7 mouse cellular contexts compared by ENCODE assay signal in the genomic region with DNA sequence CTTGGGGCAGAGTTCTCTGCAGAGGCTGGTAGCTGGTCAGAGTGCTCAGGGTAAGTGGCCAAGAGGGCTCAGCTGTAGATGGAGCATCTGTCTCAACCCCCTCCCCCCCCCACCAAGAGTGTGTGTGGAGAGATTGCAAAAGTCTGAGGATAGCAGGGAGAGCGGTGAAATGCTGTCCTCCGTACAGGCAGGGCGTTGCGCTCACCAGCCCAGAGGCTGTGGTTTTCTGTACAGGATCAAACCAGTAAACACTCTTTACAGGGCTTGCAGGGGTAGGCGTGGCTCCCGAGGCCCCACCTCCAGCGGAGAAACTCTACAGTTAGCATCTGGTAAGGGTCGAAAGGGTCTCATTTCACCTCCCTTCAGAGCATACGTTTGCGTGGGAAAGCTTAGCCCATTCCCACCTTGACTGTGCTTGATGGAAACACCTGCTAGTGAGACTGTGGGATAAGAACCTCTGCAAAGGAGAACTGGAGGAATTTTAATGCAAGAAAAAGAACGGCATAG. TPM values are rescaled to one million over a fixed set of nuclear protein-coding genes. Genes with fewer than 3 reads are reported as not detected.
DNase-seq lines count a peak whose midpoint lies in the region; ATAC-seq and TF ChIP-seq lines count a peak whose summit lies in the region.

No protein-coding gene starts in this region.

- H3K4me3 ChIP-seq in testis, adult 2 months (ENCODE audit: control insufficient read depth, low read depth, low read length): no peak overlapping the region
- no peak overlapping the region for H3K4me3 ChIP-seq in hindbrain, postnatal 0 days (ENCODE audit: low read length)

- H3K9ac ChIP-seq in hindbrain, postnatal 0 days (replicated peaks; ENCODE audit: low read length): no peak overlapping the region

- H3K9me3 ChIP-seq in hindbrain, postnatal 0 days (ENCODE audit: low read length): no peaks in the 10 kb centered on the region

- H3K4me1 ChIP-seq in testis, adult 2 months (ENCODE audit: control insufficient read depth, insufficient read depth, low read length): peaks cover 29% of the 10 kb centered on the region
- H3K4me1 ChIP-seq in hindbrain, postnatal 0 days (ENCODE audit: insufficient read depth, low read length): peaks cover 8% of the 10 kb centered on the region; the same call in 1 of the 2 replicates

- no peaks in the 10 kb centered on the region for H3K27me3 ChIP-seq in testis, adult 2 months (ENCODE audit: control insufficient read depth, insufficient read depth, low read length)
- no peaks in the 10 kb centered on the region for H3K27me3 ChIP-seq in hindbrain, postnatal 0 days (ENCODE audit: insufficient read depth, low read length)

- no peak for DNase-seq in testis, postnatal 10 days (ENCODE audit: low spot score)
- no peak for DNase-seq in hindbrain, postnatal 0 days (ENCODE audit: low spot score)
- peak; percentile 87 for DNase-seq in thymus, postnatal 4 days
- no peak for DNase-seq in left cerebral cortex, adult 11 months (ENCODE audit: low spot score)
- DNase-seq in urinary bladder, postnatal 4 days (ENCODE audit: low spot score in 2 of 2): no peak

- H3K4me2 ChIP-seq in hindbrain, postnatal 0 days (ENCODE audit: low read depth, low read length): 0 out of 2 replicates have a peak overlapping the region, but pooled peaks have one; percentile 21

- 34% methylated on average over 11 of the region's 11 CpGs for WGBS in hindbrain, postnatal 0 days

- peak overlapping the region; percentile 1; the same call in 1 of the 2 replicates for H3K27ac ChIP-seq in testis, adult 2 months (ENCODE audit: control insufficient read depth, insufficient read depth, low read depth, low read length)
- no peak overlapping the region for H3K27ac ChIP-seq in hindbrain, postnatal 0 days

- TF ChIP-seq CTCF in testis, adult 2 months (IDR thresholded peaks at IDR 0.05; ENCODE audit: control insufficient read depth, insufficient read depth, insufficient replicate concordance, low read depth, low read length): no peak
- no peak for TF ChIP-seq CTCF in hindbrain, postnatal 0 days (IDR thresholded peaks at IDR 0.05; ENCODE audit: low read depth)

- TF ChIP-seq POLR2A in testis, adult 2 months (IDR thresholded peaks at IDR 0.05; ENCODE audit: control insufficient read depth, low read depth, low read length): no peak

- no peaks in the 10 kb centered on the region for H3K36me3 ChIP-seq in testis, adult 2 months (ENCODE audit: control insufficient read depth, insufficient read depth, low read length)
- H3K36me3 ChIP-seq in hindbrain, postnatal 0 days (ENCODE audit: insufficient read depth, low read length): no peaks in the 10 kb centered on the region

- ATAC-seq in hindbrain, postnatal 0 days: peak; percentile 12; the same call in 1 of the 2 replicates
- peak; percentile 74 for ATAC-seq in megakaryocyte, adult 5-6 weeks (ENCODE audit: poor library complexity, severe bottlenecking)

RNA-seq across cellular contexts. Expression of a gene that starts 42.4 kb away (rescaled TPM):
- 36.2 and 37.4 TPM in 2 replicates for polyA plus RNA-seq in testis, adult 2 months (2012; rRNA removed)
- total RNA-seq in hindbrain, postnatal 0 days (2014; rRNA removed): 201 and 208 TPM in 2 replicates
- polyA plus RNA-seq in hindbrain, postnatal 0 days (2015; fragmentation: Nextera tagmentation; extraction: Ambion mirVana): 32.8 and 35.9 TPM in 2 replicates
- total RNA-seq in megakaryocyte, adult 5-6 weeks (2015): 21.0 and 24.6 TPM in 2 replicates
- total RNA-seq in megakaryocyte, adult 5-6 weeks (2017): 15.9 and 20.3 TPM in 2 replicates
